Mouse (Mus musculus): ENCODE data around the gene Dgkd.

DNA sequence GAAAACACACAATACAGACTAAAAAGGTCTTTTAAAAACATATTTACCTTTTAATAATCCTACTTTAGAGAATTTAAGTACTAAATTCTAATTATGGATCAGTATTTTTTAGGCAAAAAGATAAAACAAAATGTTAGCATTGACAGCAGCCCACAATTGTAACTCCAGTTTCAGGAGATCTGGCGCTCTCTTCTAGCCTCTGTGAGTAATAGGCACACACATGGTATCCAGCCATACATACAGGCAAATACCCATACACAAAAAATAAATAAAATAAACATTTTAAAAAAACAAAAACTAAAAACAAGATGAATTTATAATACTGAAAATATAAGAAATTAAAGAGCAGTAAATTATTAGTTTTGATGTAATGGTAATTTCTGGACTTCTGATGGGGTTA, 105.8 kb downstream of the Dgkd start:
- no peak for TF ChIP-seq CTCF (conservative IDR thresholded peaks at IDR 0.05; ENCODE audit: insufficient read depth, insufficient read length, low read depth, low read length)
- TF ChIP-seq POLR2A (IDR thresholded peaks at IDR 0.05; ENCODE audit: low read depth, low read length) = no peak
